Mouse (Mus musculus): ENCODE results near the gene Rhog. TPM values are rescaled to one million over a fixed set of nuclear protein-coding genes. Genes with fewer than 3 reads are reported as not detected.
A peak's percentile ranks its signal among the peaks of the same experiment; 100 is the strongest.

Rhog gene
- polyA plus RNA-seq, 1 experiment from 2014 or later: 50.6 TPM

- H3K4me1 ChIP-seq (replicated peaks; ENCODE audit: insufficient read depth, low read length): peaks cover 5% of the 10 kb centered on the region; the same call in 1 of the 2 replicates
- peak; percentile 41 for TF ChIP-seq CTCF (IDR thresholded peaks at IDR 0.05; ENCODE audit: low read depth)
- no peaks in the 10 kb centered on the region for H3K36me3 ChIP-seq (ENCODE audit: insufficient read depth, low read length)
- ATAC-seq (replicated peaks; ENCODE audit: low FRiP score, low read depth): no peak
- H3K4me3 ChIP-seq (replicated peaks; ENCODE audit: low read depth, low read length): peak overlapping the region; percentile 88
- DNase-seq (ENCODE audit: low spot score): no peak
- H3K9me3 ChIP-seq (replicated peaks; ENCODE audit: low read length): no peaks in the 10 kb centered on the region
- H3K27ac ChIP-seq: peak overlapping the region; percentile 89
- H3K27me3 ChIP-seq (ENCODE audit: insufficient read depth, low read length): no peaks in the 10 kb centered on the region
- 54% methylated on average over 3 of the region's 3 CpGs for WGBS
- H3K9ac ChIP-seq (ENCODE audit: low read depth, low read length): peak overlapping the region; percentile 67
- H3K4me2 ChIP-seq (ENCODE audit: low read length): peak overlapping the region; percentile 68
Measured at GRCm38 (mm10) chr7:102211071-102211470, 44.8 kb downstream of the Rhog start.

DNA sequence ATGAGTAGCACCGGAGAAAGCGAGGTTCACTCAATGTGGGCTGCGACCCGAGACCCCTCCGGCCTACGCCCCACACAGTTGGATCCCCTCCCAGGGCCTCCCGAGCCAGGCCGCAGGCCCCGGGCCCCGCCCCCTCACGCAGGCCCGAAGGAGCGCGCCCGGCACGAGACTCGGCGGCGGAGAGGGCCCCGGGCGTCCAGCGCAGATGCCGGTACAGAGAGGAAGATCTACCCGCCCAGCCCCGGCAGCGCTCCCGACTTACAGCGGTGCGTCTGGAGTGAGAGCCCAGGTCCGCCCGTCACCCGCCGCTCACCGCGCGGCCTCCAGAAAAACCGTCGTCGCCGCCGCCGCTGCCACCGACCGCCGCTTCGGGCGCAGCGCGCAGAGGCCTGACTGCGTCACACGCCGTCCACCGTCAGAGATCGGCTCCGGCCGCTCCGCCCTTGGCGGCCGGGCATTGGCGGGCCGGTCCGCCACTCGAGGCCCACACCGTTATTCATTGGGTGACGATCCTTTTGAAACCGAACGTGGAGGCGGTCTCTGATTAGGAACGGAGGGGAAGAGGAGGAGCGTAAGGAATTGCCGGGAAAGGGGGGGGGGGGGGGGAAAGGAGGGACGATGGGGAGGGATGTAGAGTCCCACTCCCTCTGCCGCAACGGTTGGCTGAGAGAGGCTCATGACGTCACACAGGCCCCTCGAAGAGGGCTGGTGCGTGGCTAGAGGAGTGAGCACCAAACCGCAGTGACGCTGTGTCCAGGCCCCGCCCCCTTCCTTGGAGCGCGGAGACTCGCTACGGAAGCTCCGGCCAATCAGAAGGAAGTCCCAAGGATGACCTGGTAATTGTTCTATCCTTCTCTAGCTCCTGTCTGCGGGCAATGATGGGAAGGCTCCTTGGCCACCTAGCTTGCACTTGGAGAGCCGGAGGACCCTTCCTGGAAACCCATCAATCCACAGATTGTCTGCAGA, 45.8 kb downstream of the Rhog start, which contains the start of the genes Nup98 and Pgap2:
Gene Nup98 (minus strand): TSS at position 421 of the 966 bp plus-strand sequence.
Gene Pgap2 (plus strand): TSS at position 453 of the 966 bp plus-strand sequence.
- Histone ChIP-seq H3K9ac (ENCODE audit: low read depth, low read length) (peak within 1 kb of the TSS; percentile 79), H3K4me1 (replicated peaks; ENCODE audit: insufficient read depth, low read length) (peaks cover 5% of the 10 kb centered on the region; the same call in 1 of the 2 replicates), H3K36me3 (ENCODE audit: insufficient read depth, low read length) (no peaks in the 10 kb centered on the region), H3K9me3 (replicated peaks; ENCODE audit: low read length) (no peaks in the 10 kb centered on the region), H3K4me3 (replicated peaks; ENCODE audit: low read depth, low read length) (peak within 1 kb of the TSS; percentile 88), H3K4me2 (ENCODE audit: low read length) (peak within 1 kb of the TSS; percentile 68), H3K27me3 (ENCODE audit: insufficient read depth, low read length) (no peaks in the 10 kb centered on the region), H3K27ac (peak within 1 kb of the TSS; percentile 92)
- 1% methylated on average over 85 of the region's 87 CpGs for WGBS
- DNase-seq (ENCODE audit: low spot score) (peak; percentile 99), ATAC-seq (replicated peaks; ENCODE audit: low FRiP score, low read depth) (peak; percentile 99)
- peak; percentile 7; the same call in 1 of the 2 replicates for TF ChIP-seq CTCF (IDR thresholded peaks at IDR 0.05; ENCODE audit: low read depth)

DNA sequence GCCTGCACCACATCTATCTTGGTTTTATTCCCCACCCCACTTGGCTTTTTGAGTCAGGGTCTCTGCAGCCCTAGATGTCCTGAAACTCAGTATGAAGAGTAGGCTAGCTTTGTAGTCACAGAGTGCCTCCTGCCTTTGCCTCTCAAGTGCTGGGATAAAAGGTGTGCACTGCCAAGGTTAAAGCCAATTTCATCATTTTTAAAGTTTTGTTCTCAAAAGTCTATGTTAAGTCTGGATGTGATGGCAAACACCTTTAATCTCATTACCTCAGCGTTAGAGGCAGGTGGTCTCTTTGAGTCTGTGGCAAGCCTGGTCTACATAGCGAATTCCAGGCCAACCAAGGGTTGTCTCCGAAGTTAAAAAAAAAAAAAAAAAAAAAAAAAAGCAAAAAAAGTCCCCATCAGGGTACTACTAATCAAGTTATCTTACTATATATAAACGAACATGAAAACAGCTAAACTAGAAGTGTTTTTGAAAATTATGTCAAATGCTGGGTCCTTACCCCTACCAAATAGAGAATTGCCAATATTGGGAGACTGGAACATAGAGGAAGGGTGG, 47.0 kb downstream of the Rhog start:
- DNase-seq (ENCODE audit: low spot score): no peak
- Histone ChIP-seq H3K36me3 (ENCODE audit: insufficient read depth, low read length) (no peaks in the 10 kb centered on the region), H3K4me1 (replicated peaks; ENCODE audit: insufficient read depth, low read length) (peaks cover 5% of the 10 kb centered on the region; the same call in 1 of the 2 replicates), H3K9ac (ENCODE audit: low read depth, low read length) (peak overlapping the region; percentile 79; the same call in 1 of the 2 replicates), H3K27me3 (ENCODE audit: insufficient read depth, low read length) (no peaks in the 10 kb centered on the region), H3K4me3 (replicated peaks; ENCODE audit: low read depth, low read length) (peak overlapping the region; percentile 88), H3K27ac (no peak overlapping the region), H3K4me2 (ENCODE audit: low read length) (peak overlapping the region; percentile 68), H3K9me3 (replicated peaks; ENCODE audit: low read length) (no peaks in the 10 kb centered on the region)
- WGBS: 53% methylated on average over 4 of the region's 4 CpGs
- no peak for TF ChIP-seq CTCF (IDR thresholded peaks at IDR 0.05; ENCODE audit: low read depth)
- no peak for ATAC-seq (replicated peaks; ENCODE audit: low FRiP score, low read depth)

- no peak for TF ChIP-seq CTCF (IDR thresholded peaks at IDR 0.05; ENCODE audit: low read depth)
- Histone ChIP-seq H3K27ac (no peak overlapping the region), H3K27me3 (ENCODE audit: insufficient read depth, low read length) (no peaks in the 10 kb centered on the region), H3K9me3 (replicated peaks; ENCODE audit: low read length) (no peaks in the 10 kb centered on the region), H3K4me1 (replicated peaks; ENCODE audit: insufficient read depth, low read length) (peaks cover 5% of the 10 kb centered on the region; the same call in 1 of the 2 replicates), H3K36me3 (ENCODE audit: insufficient read depth, low read length) (no peaks in the 10 kb centered on the region), H3K4me3 (replicated peaks; ENCODE audit: low read depth, low read length) (no peak overlapping the region), H3K9ac (ENCODE audit: low read depth, low read length) (no peak overlapping the region), H3K4me2 (ENCODE audit: low read length) (no peak overlapping the region)
- 55% methylated on average over 1 of the region's 1 CpGs for WGBS
- DNase-seq (ENCODE audit: low spot score) (no peak), ATAC-seq (replicated peaks; ENCODE audit: low FRiP score, low read depth) (no peak)
Measured at GRCm38 (mm10) chr7:102205646-102206045, 50.2 kb downstream of the Rhog start.

- 81% methylated on average over 3 of the region's 3 CpGs for whole genome bisulfite sequencing
- no peak for ATAC-seq (replicated peaks; ENCODE audit: low FRiP score, low read depth)
Measured at GRCm38 (mm10) chr7:102204296-102204857, 51.5 kb downstream of the Rhog start.

More at GRCm38 (mm10) chr7:102204296-102204857, 51.5 kb downstream of the Rhog start:
- Histone ChIP-seq H3K9me3 (replicated peaks; ENCODE audit: low read length) (no peaks in the 10 kb centered on the region), H3K4me3 (replicated peaks; ENCODE audit: low read depth, low read length) (no peak overlapping the region), H3K4me1 (replicated peaks; ENCODE audit: insufficient read depth, low read length) (peaks cover 5% of the 10 kb centered on the region; the same call in 1 of the 2 replicates), H3K36me3 (ENCODE audit: insufficient read depth, low read length) (no peaks in the 10 kb centered on the region), H3K9ac (ENCODE audit: low read depth, low read length) (no peak overlapping the region), H3K4me2 (ENCODE audit: low read length) (no peak overlapping the region), H3K27ac (no peak overlapping the region), H3K27me3 (ENCODE audit: insufficient read depth, low read length) (no peaks in the 10 kb centered on the region)
- no peak for TF ChIP-seq CTCF (IDR thresholded peaks at IDR 0.05; ENCODE audit: low read depth)
- no peak for DNase-seq (ENCODE audit: low spot score)

Measured in kidney, postnatal 0 days (tissue).